ENCODE assay signal across 9 mouse cellular contexts in genomic region chr13:46257847-46258246, GRCm38 (mm10). TPM values are rescaled to one million over a fixed set of nuclear protein-coding genes. Genes with fewer than 3 reads are reported as not detected.
DNase-seq lines count a peak whose midpoint lies in the region; TF ChIP-seq lines count a peak whose summit lies in the region.
"Had no signal": no experiment of that assay in that cellular context is flagged by ENCODE, and none has a peak within 500 bp of the region (broad histone marks: within the 10 kb centered on the region; RNA-seq: fewer than 3 reads in every experiment).

No protein-coding gene starts in this region.

- 4% methylated on average over 4 of the region's 4 CpGs for WGBS in heart, embryonic 10.5 days

- DNase-seq in heart, adult 18-20 months = peak; percentile 47 to 81
- no peak for DNase-seq in heart, postnatal 25 days (ENCODE audit: low spot score)
- peak; percentile 76 for DNase-seq in adrenal gland, postnatal 10 days
- DNase-seq in embryo, embryonic 11 days = peak; percentile 77
- DNase-seq in heart, embryonic 10.5 days (ENCODE audit: low spot score) = peak; percentile 78
- peak; percentile 75 to 83 for DNase-seq in layer of hippocampus, adult 2 months (ENCODE audit: low spot score in 2 of 2)
- DNase-seq in lung, postnatal 25 days (ENCODE audit: low spot score) = peak; percentile 59
- DNase-seq in skeletal muscle tissue, adult 2 months (ENCODE audit: low read depth, low spot score) = peak; percentile 48

- no peaks in the 10 kb centered on the region for H3K27me3 ChIP-seq in heart, embryonic 10.5 days (ENCODE audit: insufficient read depth, poor library complexity, severe bottlenecking)

- intact Hi-C loops in heart, postnatal 25 days (cut with DNase I) = loop anchor here (2.0 to 5.0 kb wide), 3 partner anchors 76 to 281 kb away; no protein-coding TSS in a partner anchor

- peaks cover 20% of the 10 kb centered on the region for H3K4me1 ChIP-seq in heart, embryonic 10.5 days

- no peak overlapping the region for H3K27ac ChIP-seq in heart, embryonic 10.5 days
- no peak overlapping the region for H3K27ac ChIP-seq in layer of hippocampus, adult 2 months

- no peak overlapping the region for H3K4me3 ChIP-seq in heart, embryonic 10.5 days
- H3K4me3 ChIP-seq in layer of hippocampus, adult 2 months = no peak overlapping the region

- H3K36me3 ChIP-seq in heart, embryonic 10.5 days = no peaks in the 10 kb centered on the region

- no peaks in the 10 kb centered on the region for H3K9me3 ChIP-seq in heart, embryonic 10.5 days

- peak; percentile 86 for TF ChIP-seq CTCF in layer of hippocampus, adult 2 months (conservative IDR thresholded peaks at IDR 0.05)

RNA-seq across cellular contexts. Expression of gene Stmnd1, which starts 15.7 kb away (rescaled TPM):
- under 1 TPM; 0.32 to 0.62 TPM for total RNA-seq in heart, adult 18-20 months (2021)
- under 1 TPM; 0.36 to 0.45 TPM for total RNA-seq in heart, postnatal 25 days (2021)
- total RNA-seq in adrenal gland, postnatal 10 days (2021) = under 1 TPM; 0.33 to 0.64 TPM
- polyA plus RNA-seq in heart, embryonic 10.5 days (2016; fragmentation: Nextera tagmentation; extraction: Ambion mirVana) = 0.25 and 0.44 TPM in 2 replicates
- not detected for total RNA-seq in layer of hippocampus, adult 2 months (2021)
- polyA plus RNA-seq: stomach, embryonic 14.5 days had no signal
